Mouse (Mus musculus): Measurements from ENCODE around the gene Cyp2e1. TPM values are rescaled to one million over a fixed set of nuclear protein-coding genes. Genes with fewer than 3 reads are reported as not detected.
"Not testable (repeated sequence)": the region's sequence is repeated elsewhere in the genome, so short reads cannot be mapped to it uniquely, and the experiment has no call there.

Gene Cyp2e1
- polyA plus RNA-seq, 1 experiment from 2014 or later: not detected

GRCm38 (mm10) chr7:140756151-140756854, 7.2 kb upstream of the Cyp2e1 start:
- Histone ChIP-seq H3K9ac (replicated peaks; ENCODE audit: low read depth, low read length) (no peak overlapping the region), H3K4me1 (ENCODE audit: control insufficient read depth, insufficient read depth, low read length) (no peaks in the 10 kb centered on the region), H3K4me2 (ENCODE audit: low read depth, low read length) (no peak overlapping the region), H3K9me3 (ENCODE audit: control insufficient read depth, low read length) (no peaks in the 10 kb centered on the region), H3K27me3 (ENCODE audit: control insufficient read depth, insufficient read depth, low read length) (no peaks in the 10 kb centered on the region), H3K4me3 (ENCODE audit: low read depth, low read length) (no peak overlapping the region), H3K27ac (ENCODE audit: low read depth, low read length) (no peak overlapping the region), H3K36me3 (ENCODE audit: control insufficient read depth, insufficient read depth, low read length) (no peaks in the 10 kb centered on the region)
- no peak for ATAC-seq (ENCODE audit: low read depth)
- 82% methylated on average over 4 of the region's 4 CpGs for WGBS

- H3K4me1 ChIP-seq (ENCODE audit: control insufficient read depth, insufficient read depth, low read length): no peaks in the 10 kb centered on the region
- H3K9me3 ChIP-seq (ENCODE audit: control insufficient read depth, low read length): no peaks in the 10 kb centered on the region
- ATAC-seq (ENCODE audit: low read depth): no peak
- H3K4me2 ChIP-seq (ENCODE audit: low read depth, low read length): no peak overlapping the region
- H3K4me3 ChIP-seq (ENCODE audit: low read depth, low read length): no peak overlapping the region
- no peak overlapping the region for H3K27ac ChIP-seq (ENCODE audit: low read depth, low read length)
- no peaks in the 10 kb centered on the region for H3K27me3 ChIP-seq (ENCODE audit: control insufficient read depth, insufficient read depth, low read length)
- H3K9ac ChIP-seq (replicated peaks; ENCODE audit: low read depth, low read length): no peak overlapping the region
- no peaks in the 10 kb centered on the region for H3K36me3 ChIP-seq (ENCODE audit: control insufficient read depth, insufficient read depth, low read length)
These were observed 2.9 kb upstream of the Cyp2e1 start for GRCm38 (mm10) chr7:140760647-140761046.

DNA sequence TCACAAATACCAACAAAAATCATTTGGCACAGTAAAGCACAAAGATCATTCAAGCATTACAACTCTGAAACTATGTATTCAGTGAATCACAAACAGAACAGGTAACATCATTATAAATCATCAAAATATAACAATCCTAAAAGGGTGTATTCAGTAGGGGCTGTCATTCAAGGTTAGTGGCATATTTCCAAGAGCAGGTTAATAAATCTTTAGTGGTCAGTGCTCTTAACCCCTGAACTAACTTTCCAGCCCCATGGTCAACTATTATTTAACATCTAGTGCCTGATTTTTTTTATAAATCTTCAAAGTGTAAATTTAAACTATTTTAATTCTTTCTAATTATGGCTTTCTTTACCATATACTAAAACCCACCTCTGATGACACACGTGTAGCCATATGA, 1.9 kb downstream of the Cyp2e1 start:
- H3K9ac ChIP-seq (replicated peaks; ENCODE audit: low read depth, low read length); ATAC-seq (ENCODE audit: low read depth); H3K4me1 ChIP-seq (ENCODE audit: control insufficient read depth, insufficient read depth, low read length); H3K27me3 ChIP-seq (ENCODE audit: control insufficient read depth, insufficient read depth, low read length); H3K4me2 ChIP-seq (ENCODE audit: low read depth, low read length); H3K4me3 ChIP-seq (ENCODE audit: low read depth, low read length); H3K36me3 ChIP-seq (ENCODE audit: control insufficient read depth, insufficient read depth, low read length); H3K9me3 ChIP-seq (ENCODE audit: control insufficient read depth, low read length); H3K27ac ChIP-seq (ENCODE audit: low read depth, low read length): not testable (repeated sequence)
- 72% methylated on average over 1 of the region's 1 CpGs for WGBS

- H3K9me3 ChIP-seq (ENCODE audit: control insufficient read depth, low read length): no peaks in the 10 kb centered on the region
- no peak overlapping the region for H3K27ac ChIP-seq (ENCODE audit: low read depth, low read length)
- H3K4me2 ChIP-seq (ENCODE audit: low read depth, low read length): no peak overlapping the region
- no peaks in the 10 kb centered on the region for H3K36me3 ChIP-seq (ENCODE audit: control insufficient read depth, insufficient read depth, low read length)
- no peaks in the 10 kb centered on the region for H3K4me1 ChIP-seq (ENCODE audit: control insufficient read depth, insufficient read depth, low read length)
- 83% methylated on average over 12 of the region's 12 CpGs for WGBS
- H3K4me3 ChIP-seq (ENCODE audit: low read depth, low read length): no peak overlapping the region
- no peak for ATAC-seq (ENCODE audit: low read depth)
- no peaks in the 10 kb centered on the region for H3K27me3 ChIP-seq (ENCODE audit: control insufficient read depth, insufficient read depth, low read length)
- no peak overlapping the region for H3K9ac ChIP-seq (replicated peaks; ENCODE audit: low read depth, low read length)
These were observed 2.6 kb downstream of the Cyp2e1 start for GRCm38 (mm10) chr7:140765888-140766739.

DNA sequence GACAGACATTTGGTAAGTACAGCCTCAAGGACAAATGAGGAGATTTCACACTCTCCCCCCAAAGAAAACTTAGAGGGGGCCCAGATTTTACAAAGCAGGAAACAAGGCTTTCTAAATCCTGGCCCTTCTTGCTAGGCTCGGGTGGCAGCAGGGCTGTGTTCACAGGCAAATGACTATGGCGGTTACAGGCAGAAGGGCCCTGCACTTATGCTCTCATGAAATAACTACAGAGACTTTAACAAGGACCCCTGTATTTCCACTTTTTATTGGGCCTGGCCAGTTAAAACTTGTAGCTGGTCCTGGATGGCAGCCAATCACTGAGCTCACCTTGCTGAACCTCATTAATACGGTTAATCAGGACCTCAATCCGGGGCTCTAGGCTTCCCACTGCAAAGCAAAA, 17.0 kb downstream of the Cyp2e1 start:
- H3K36me3 ChIP-seq (ENCODE audit: control insufficient read depth, insufficient read depth, low read length): no peaks in the 10 kb centered on the region

DNA sequence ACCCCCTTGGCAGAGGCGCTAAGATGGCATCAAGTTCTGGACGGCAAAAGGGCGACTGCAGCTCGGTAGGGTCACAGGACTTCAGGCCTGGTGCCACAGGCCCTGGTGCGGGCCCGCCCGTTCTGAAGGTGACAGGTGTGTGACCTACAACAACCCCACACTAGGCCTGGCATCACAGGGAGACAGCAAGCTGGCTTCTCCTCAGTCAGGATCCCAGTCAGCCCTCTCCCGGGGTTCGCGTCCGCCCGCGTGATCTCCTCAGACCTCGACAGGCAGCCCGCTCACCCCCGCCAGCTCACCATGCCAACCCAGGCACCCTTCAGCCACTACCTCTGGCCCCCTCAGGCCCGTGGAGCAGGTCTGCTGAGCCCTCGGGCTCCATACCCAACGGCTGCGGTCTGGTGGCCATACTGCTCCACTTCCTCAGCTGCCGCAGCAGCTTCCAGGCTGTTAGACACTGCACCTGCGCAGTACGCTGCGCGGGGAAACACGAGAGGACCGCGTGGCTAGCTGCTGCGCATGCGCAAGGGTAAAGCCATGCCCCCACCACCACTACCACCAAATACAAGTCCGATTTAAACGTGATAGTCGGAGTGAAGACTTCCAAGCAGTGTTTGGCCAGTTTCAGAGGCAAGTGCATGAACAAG, 24.0 kb downstream of the Cyp2e1 start, which contains the start of gene Syce1:
TSS of gene Syce1 (minus strand) at position 447 of the 647 bp plus-strand sequence.
- no peaks in the 10 kb centered on the region for H3K36me3 ChIP-seq (ENCODE audit: control insufficient read depth, insufficient read depth, low read length)
- no peaks in the 10 kb centered on the region for H3K27me3 ChIP-seq (ENCODE audit: control insufficient read depth, insufficient read depth, low read length)
- H3K27ac ChIP-seq (ENCODE audit: low read depth, low read length): no peak within 1 kb of the TSS
- no peak within 1 kb of the TSS for H3K4me3 ChIP-seq (ENCODE audit: low read depth, low read length)
- no peaks in the 10 kb centered on the region for H3K9me3 ChIP-seq (ENCODE audit: control insufficient read depth, low read length)
- no peak within 1 kb of the TSS for H3K9ac ChIP-seq (replicated peaks; ENCODE audit: low read depth, low read length)
- 83% methylated on average over 33 of the region's 33 CpGs for WGBS
- ATAC-seq (ENCODE audit: low read depth): no peak
- no peak within 1 kb of the TSS for H3K4me2 ChIP-seq (ENCODE audit: low read depth, low read length)
- no peaks in the 10 kb centered on the region for H3K4me1 ChIP-seq (ENCODE audit: control insufficient read depth, insufficient read depth, low read length)

More for the DNA sequence above, 17.0 kb downstream of the Cyp2e1 start:
- 79% methylated on average over 4 of the region's 4 CpGs for WGBS
- Histone ChIP-seq H3K27ac (ENCODE audit: low read depth, low read length) (no peak overlapping the region), H3K4me2 (ENCODE audit: low read depth, low read length) (no peak overlapping the region), H3K27me3 (ENCODE audit: control insufficient read depth, insufficient read depth, low read length) (no peaks in the 10 kb centered on the region), H3K4me3 (ENCODE audit: low read depth, low read length) (no peak overlapping the region), H3K4me1 (ENCODE audit: control insufficient read depth, insufficient read depth, low read length) (no peaks in the 10 kb centered on the region), H3K9ac (replicated peaks; ENCODE audit: low read depth, low read length) (no peak overlapping the region), H3K9me3 (ENCODE audit: control insufficient read depth, low read length) (no peaks in the 10 kb centered on the region)
- no peak for ATAC-seq (ENCODE audit: low read depth)

DNA sequence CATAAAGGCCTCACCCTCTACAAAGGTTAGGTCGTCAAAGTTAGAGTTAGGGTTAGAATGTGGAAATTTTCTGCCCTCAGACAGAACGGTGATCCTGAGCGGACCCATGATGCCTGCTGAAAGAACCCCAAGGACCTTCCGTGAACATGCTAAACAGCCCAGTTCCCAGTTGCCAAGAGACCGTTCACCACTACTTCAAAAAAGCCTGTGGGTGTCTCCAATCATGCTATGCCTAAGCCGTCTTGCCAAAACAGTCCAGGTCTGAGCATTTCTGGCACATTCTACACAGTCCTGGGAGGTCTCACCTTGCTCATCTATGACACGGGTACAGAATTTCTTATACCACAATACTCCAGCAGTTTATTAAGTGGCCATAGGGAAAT, 24.5 kb downstream of the Cyp2e1 start:
- Histone ChIP-seq H3K4me1 (ENCODE audit: control insufficient read depth, insufficient read depth, low read length) (no peaks in the 10 kb centered on the region), H3K9me3 (ENCODE audit: control insufficient read depth, low read length) (no peaks in the 10 kb centered on the region), H3K27me3 (ENCODE audit: control insufficient read depth, insufficient read depth, low read length) (no peaks in the 10 kb centered on the region), H3K9ac (replicated peaks; ENCODE audit: low read depth, low read length) (no peak overlapping the region), H3K4me3 (ENCODE audit: low read depth, low read length) (no peak overlapping the region), H3K27ac (ENCODE audit: low read depth, low read length) (no peak overlapping the region), H3K36me3 (ENCODE audit: control insufficient read depth, insufficient read depth, low read length) (no peaks in the 10 kb centered on the region), H3K4me2 (ENCODE audit: low read depth, low read length) (no peak overlapping the region)
- ATAC-seq (ENCODE audit: low read depth): no peak
- WGBS: 90% methylated on average over 7 of the region's 7 CpGs

GRCm38 (mm10) chr7:140793541-140793940, 30.0 kb downstream of the Cyp2e1 start:
- Histone ChIP-seq H3K27me3 (ENCODE audit: control insufficient read depth, insufficient read depth, low read length) (no peaks in the 10 kb centered on the region), H3K4me1 (ENCODE audit: control insufficient read depth, insufficient read depth, low read length) (no peaks in the 10 kb centered on the region), H3K9me3 (ENCODE audit: control insufficient read depth, low read length) (no peaks in the 10 kb centered on the region), H3K9ac (replicated peaks; ENCODE audit: low read depth, low read length) (no peak overlapping the region), H3K27ac (ENCODE audit: low read depth, low read length) (no peak overlapping the region), H3K4me3 (ENCODE audit: low read depth, low read length) (no peak overlapping the region), H3K36me3 (ENCODE audit: control insufficient read depth, insufficient read depth, low read length) (no peaks in the 10 kb centered on the region), H3K4me2 (ENCODE audit: low read depth, low read length) (no peak overlapping the region)
- 77% methylated on average over 4 of the region's 4 CpGs for WGBS
- ATAC-seq (ENCODE audit: low read depth): no peak

GRCm38 (mm10) chr7:140797619-140798018, 34.1 kb downstream of the Cyp2e1 start:
- no peaks in the 10 kb centered on the region for H3K27me3 ChIP-seq (ENCODE audit: control insufficient read depth, insufficient read depth, low read length)
- no peaks in the 10 kb centered on the region for H3K9me3 ChIP-seq (ENCODE audit: control insufficient read depth, low read length)
- H3K4me1 ChIP-seq (ENCODE audit: control insufficient read depth, insufficient read depth, low read length): no peaks in the 10 kb centered on the region
- no peaks in the 10 kb centered on the region for H3K36me3 ChIP-seq (ENCODE audit: control insufficient read depth, insufficient read depth, low read length)
- 89% methylated on average over 3 of the region's 3 CpGs for WGBS
- ATAC-seq (ENCODE audit: low read depth): no peak
- no peak overlapping the region for H3K4me3 ChIP-seq (ENCODE audit: low read depth, low read length)
- no peak overlapping the region for H3K27ac ChIP-seq (ENCODE audit: low read depth, low read length)
- H3K4me2 ChIP-seq (ENCODE audit: low read depth, low read length): no peak overlapping the region
- H3K9ac ChIP-seq (replicated peaks; ENCODE audit: low read depth, low read length): no peak overlapping the region

Measured in neural tube, embryonic 14.5 days (tissue).